Mouse (Mus musculus): ENCODE results near the gene Dpm3. TPM values are rescaled to one million over a fixed set of nuclear protein-coding genes. Genes with fewer than 3 reads are reported as not detected.
A peak's percentile ranks its signal among the peaks of the same experiment; 100 is the strongest.

Dpm3 gene
- total and polyA plus RNA-seq, 3 experiments, result 13.5 to 178 (median 47.7) TPM

GRCm38 (mm10) chr3:89244982-89245687, 14.0 kb upstream of the Dpm3 start:
- Histone ChIP-seq H3K27me3 (ENCODE audit: insufficient read depth, low read length) (peaks cover 28% of the 10 kb centered on the region), H3K4me3 (ENCODE audit: low read depth, low read length) (peak overlapping the region; percentile 40; the same call in 1 of the 2 replicates), H3K36me3 (replicated peaks) (peaks cover 28% of the 10 kb centered on the region), H3K9me3 (replicated peaks) (no peaks in the 10 kb centered on the region), H3K4me1 (ENCODE audit: insufficient read depth, low read depth, low read length) (peaks cover 53% of the 10 kb centered on the region)
- no peak for ATAC-seq (ENCODE audit: extremely low read depth, insufficient number of reproducible peaks, low FRiP score, poor library complexity, severe bottlenecking)
- TF ChIP-seq TAL1 (conservative IDR thresholded peaks at IDR 0.05; ENCODE audit: low read depth, low read length), result no peak
- no peak for DNase-seq (ENCODE audit: low spot score)

GRCm38 (mm10) chr3:89245688-89246171, 13.4 kb upstream of the Dpm3 start, which contains the start of gene Krtcap2:
TSS of gene Krtcap2 (plus strand) at chr3:89245966.
- ATAC-seq (ENCODE audit: extremely low read depth, insufficient number of reproducible peaks, low FRiP score, poor library complexity, severe bottlenecking) (no peak), DNase-seq (ENCODE audit: low spot score) (no peak)
- H3K4me1 ChIP-seq (ENCODE audit: insufficient read depth, low read depth, low read length), result peaks cover 59% of the 10 kb centered on the region

GRCm38 (mm10) chr3:89246261-89247100, 12.7 kb upstream of the Dpm3 start, which contains the start of gene Trim46:
TSS of gene Trim46 (minus strand) at chr3:89246309.
- H3K4me1 ChIP-seq (ENCODE audit: insufficient read depth, low read depth, low read length), result peaks cover 67% of the 10 kb centered on the region
- peak; percentile 84 for DNase-seq (ENCODE audit: low spot score)
- H3K9me3 ChIP-seq (replicated peaks), result no peaks in the 10 kb centered on the region
- H3K36me3 ChIP-seq (replicated peaks), result peaks cover 28% of the 10 kb centered on the region
- ATAC-seq (ENCODE audit: extremely low read depth, insufficient number of reproducible peaks, low FRiP score, poor library complexity, severe bottlenecking), result peak; percentile 66
- peaks cover 25% of the 10 kb centered on the region for H3K27me3 ChIP-seq (ENCODE audit: insufficient read depth, low read length)
- peak within 1 kb of the TSS; percentile 84 for H3K4me3 ChIP-seq (ENCODE audit: low read depth, low read length)
- TF ChIP-seq CTCF (IDR thresholded peaks at IDR 0.05; ENCODE audit: low read depth, low read length) (peak; percentile 90), POLR2AphosphoS5 (IDR thresholded peaks at IDR 0.05; ENCODE audit: insufficient replicate concordance, low read depth, low read length) (no peak)

More at GRCm38 (mm10) chr3:89245688-89246171, 13.4 kb upstream of the Dpm3 start, which contains the start of gene Krtcap2:
- TF ChIP-seq GATA1 (IDR thresholded peaks at IDR 0.05; ENCODE audit: borderline replicate concordance, low read length) (no peak), GATA2 (IDR thresholded peaks at IDR 0.05; ENCODE audit: borderline replicate concordance, low read depth, low read length) (no peak), POLR2AphosphoS5 (IDR thresholded peaks at IDR 0.05; ENCODE audit: insufficient replicate concordance, low read depth, low read length) (no peak), TAL1 (conservative IDR thresholded peaks at IDR 0.05; ENCODE audit: low read depth, low read length) (no peak), CTCF (IDR thresholded peaks at IDR 0.05; ENCODE audit: low read depth, low read length) (no peak)
- Histone ChIP-seq H3K27me3 (ENCODE audit: insufficient read depth, low read length) (peaks cover 28% of the 10 kb centered on the region), H3K9me3 (replicated peaks) (no peaks in the 10 kb centered on the region), H3K4me3 (ENCODE audit: low read depth, low read length) (peak within 1 kb of the TSS; percentile 84), H3K36me3 (replicated peaks) (peaks cover 28% of the 10 kb centered on the region)

GRCm38 (mm10) chr3:89247466-89247865, 11.7 kb upstream of the Dpm3 start:
- Histone ChIP-seq H3K4me3 (ENCODE audit: low read depth, low read length) (no peak overlapping the region; the same call in 1 of the 2 replicates), H3K4me1 (ENCODE audit: insufficient read depth, low read depth, low read length) (peaks cover 71% of the 10 kb centered on the region)
- no peak for DNase-seq (ENCODE audit: low spot score)

GRCm38 (mm10) chr3:89250435-89251040, 8.6 kb upstream of the Dpm3 start:
- Histone ChIP-seq H3K36me3 (replicated peaks) (peaks cover 28% of the 10 kb centered on the region), H3K9me3 (replicated peaks) (no peaks in the 10 kb centered on the region), H3K27me3 (ENCODE audit: insufficient read depth, low read length) (peaks cover 27% of the 10 kb centered on the region), H3K4me1 (ENCODE audit: insufficient read depth, low read depth, low read length) (peaks cover 57% of the 10 kb centered on the region), H3K4me3 (ENCODE audit: low read depth, low read length) (no peak overlapping the region)
- no peak for DNase-seq (ENCODE audit: low spot score)
- no peak for ATAC-seq (ENCODE audit: extremely low read depth, insufficient number of reproducible peaks, low FRiP score, poor library complexity, severe bottlenecking)
- peak; percentile 41; the same call in 1 of the 2 replicates for TF ChIP-seq POLR2AphosphoS5 (IDR thresholded peaks at IDR 0.05; ENCODE audit: insufficient replicate concordance, low read depth, low read length)
- 0 out of 2 replicates have a peak, but pooled peaks have one; percentile 32 for TF ChIP-seq CTCF (IDR thresholded peaks at IDR 0.05; ENCODE audit: low read depth, low read length)
- no peak for TF ChIP-seq GATA2 (IDR thresholded peaks at IDR 0.05; ENCODE audit: borderline replicate concordance, low read depth, low read length)
- TF ChIP-seq TAL1 (conservative IDR thresholded peaks at IDR 0.05; ENCODE audit: low read depth, low read length), result no peak

More at GRCm38 (mm10) chr3:89247466-89247865, 11.7 kb upstream of the Dpm3 start:
- TF ChIP-seq TAL1 (conservative IDR thresholded peaks at IDR 0.05; ENCODE audit: low read depth, low read length) (no peak), GATA2 (IDR thresholded peaks at IDR 0.05; ENCODE audit: borderline replicate concordance, low read depth, low read length) (no peak), CTCF (IDR thresholded peaks at IDR 0.05; ENCODE audit: low read depth, low read length) (no peak), GATA1 (IDR thresholded peaks at IDR 0.05; ENCODE audit: borderline replicate concordance, low read length) (no peak), POLR2AphosphoS5 (IDR thresholded peaks at IDR 0.05; ENCODE audit: insufficient replicate concordance, low read depth, low read length) (no peak)
- no peak for ATAC-seq (ENCODE audit: extremely low read depth, insufficient number of reproducible peaks, low FRiP score, poor library complexity, severe bottlenecking)
- Histone ChIP-seq H3K9me3 (replicated peaks) (no peaks in the 10 kb centered on the region), H3K36me3 (replicated peaks) (peaks cover 28% of the 10 kb centered on the region), H3K27me3 (ENCODE audit: insufficient read depth, low read length) (peaks cover 25% of the 10 kb centered on the region)
